ENCODE assay signal across 9 mouse cellular contexts in genomic region chr6:71909384-71909783, GRCm38 (mm10). TPM values are rescaled to one million over a fixed set of nuclear protein-coding genes. Genes with fewer than 3 reads are reported as not detected.
DNase-seq lines count a peak whose midpoint lies in the region; ATAC-seq and TF ChIP-seq lines count a peak whose summit lies in the region.
"Had no signal": no experiment of that assay in that cellular context is flagged by ENCODE, and none has a peak within 500 bp of the region (broad histone marks: within the 10 kb centered on the region; RNA-seq: fewer than 3 reads in every experiment).

No protein-coding gene starts in this region.

- H3K27ac ChIP-seq in left cerebral cortex, adult 2 months: peak overlapping the region; percentile 100
- 0 out of 2 replicates have a peak overlapping the region, but pooled peaks have one; percentile 44 for H3K27ac ChIP-seq in embryonic facial prominence, embryonic 14.5 days (replicated peaks; ENCODE audit: low read depth, low read length)
- H3K27ac ChIP-seq in intestine, embryonic 15.5 days: no peak overlapping the region
- H3K27ac ChIP-seq in neural tube, embryonic 12.5 days: no peak overlapping the region

- ATAC-seq in embryonic facial prominence, embryonic 14.5 days (ENCODE audit: low read depth): no peak; the same call in 1 of the 2 replicates
- no peak; the same call in 1 of the 2 replicates for ATAC-seq in intestine, embryonic 15.5 days
- peak; percentile 49 for ATAC-seq in neural tube, embryonic 12.5 days (ENCODE audit: low FRiP score, low read depth)

- H3K4me2 ChIP-seq in embryonic facial prominence, embryonic 14.5 days (ENCODE audit: low read depth, low read length): peak overlapping the region; percentile 85
- peak overlapping the region; percentile 63 for H3K4me2 ChIP-seq in intestine, embryonic 15.5 days (replicated peaks)
- peak overlapping the region; percentile 83 for H3K4me2 ChIP-seq in neural tube, embryonic 12.5 days (replicated peaks)

- H3K27me3 ChIP-seq in embryonic facial prominence, embryonic 14.5 days (replicated peaks; ENCODE audit: control insufficient read depth, insufficient read depth, low read length): no peaks in the 10 kb centered on the region
- H3K27me3 ChIP-seq in intestine, embryonic 15.5 days (replicated peaks): no peaks in the 10 kb centered on the region
- H3K27me3 ChIP-seq in neural tube, embryonic 12.5 days (replicated peaks): no peaks in the 10 kb centered on the region

- H3K9ac ChIP-seq in embryonic facial prominence, embryonic 14.5 days (ENCODE audit: low read depth, low read length): peak overlapping the region; percentile 77
- H3K9ac ChIP-seq in intestine, embryonic 15.5 days: peak overlapping the region; percentile 67; the same call in 1 of the 2 replicates
- peak overlapping the region; percentile 70; the same call in 1 of the 2 replicates for H3K9ac ChIP-seq in neural tube, embryonic 12.5 days

- H3K4me3 ChIP-seq in left cerebral cortex, adult 2 months: peak overlapping the region; percentile 68
- peak overlapping the region; percentile 87 for H3K4me3 ChIP-seq in embryonic facial prominence, embryonic 14.5 days (ENCODE audit: low read depth, low read length)
- peak overlapping the region; percentile 60 for H3K4me3 ChIP-seq in intestine, embryonic 15.5 days (replicated peaks)
- peak overlapping the region; percentile 75 for H3K4me3 ChIP-seq in neural tube, embryonic 12.5 days

- H3K9me3 ChIP-seq in embryonic facial prominence, embryonic 14.5 days (ENCODE audit: control insufficient read depth, low read length): no peaks in the 10 kb centered on the region
- H3K9me3 ChIP-seq in intestine, embryonic 15.5 days: no peaks in the 10 kb centered on the region
- no peaks in the 10 kb centered on the region for H3K9me3 ChIP-seq in neural tube, embryonic 12.5 days

- no peak for DNase-seq in left cerebral cortex, adult 2 months (ENCODE audit: extremely low spot score in 1 of 2, low spot score in 2 of 2)
- DNase-seq in left cerebral cortex, postnatal 36 days (ENCODE audit: low spot score in 2 of 2): no peak
- DNase-seq in embryonic facial prominence, embryonic 14.5 days (ENCODE audit: low spot score): no peak
- no peak for DNase-seq in frontal cortex, postnatal 10 days (ENCODE audit: low spot score in 2 of 2)
- no peak for DNase-seq in urinary bladder, postnatal 14 days (ENCODE audit: low spot score)
- DNase-seq in right cerebral cortex, postnatal 25 days: no peak
- DNase-seq: adrenal gland, postnatal 10 days had no signal

- no peak for TF ChIP-seq CTCF in left cerebral cortex, adult 2 months (IDR thresholded peaks at IDR 0.05)

- peaks cover 13% of the 10 kb centered on the region for H3K4me1 ChIP-seq in embryonic facial prominence, embryonic 14.5 days (ENCODE audit: control insufficient read depth, insufficient read depth, low read length)
- H3K4me1 ChIP-seq in intestine, embryonic 15.5 days (replicated peaks): peaks cover 15% of the 10 kb centered on the region; the same call in 1 of the 2 replicates
- peaks cover 11% of the 10 kb centered on the region; the same call in 1 of the 2 replicates for H3K4me1 ChIP-seq in neural tube, embryonic 12.5 days

- intact Hi-C loops in left cerebral cortex, adult 2 months (cut with DNase I): loop anchor here (10.0 kb wide), 1 partner anchor 425 kb away; no protein-coding TSS in a partner anchor
- intact Hi-C loops in left cerebral cortex, postnatal 36 days (cut with DNase I): no loop called here

- peaks cover 34% of the 10 kb centered on the region for H3K36me3 ChIP-seq in embryonic facial prominence, embryonic 14.5 days (ENCODE audit: control insufficient read depth, insufficient read depth, low read length)
- H3K36me3 ChIP-seq in intestine, embryonic 15.5 days: peaks cover 8% of the 10 kb centered on the region; the same call in 1 of the 2 replicates
- H3K36me3 ChIP-seq in neural tube, embryonic 12.5 days: peaks cover 26% of the 10 kb centered on the region

- WGBS in embryonic facial prominence, embryonic 14.5 days: 25% methylated on average over 10 of the region's 10 CpGs
- WGBS in intestine, embryonic 15.5 days: 19% methylated on average over 10 of the region's 10 CpGs
- WGBS in neural tube, embryonic 12.5 days: 29% methylated on average over 10 of the region's 10 CpGs

RNA-seq across cellular contexts. Expression of gene Polr1a, which starts 0.5 kb away (rescaled TPM):
- 10 to 100 TPM; 31.8 to 31.9 TPM for total RNA-seq in left cerebral cortex, adult 2 months (2021)
- 10 to 100 TPM; 27.0 to 33.3 TPM for total RNA-seq in left cerebral cortex, postnatal 36 days (2021)
- 28.9 and 31.5 TPM in 2 replicates for polyA plus RNA-seq in embryonic facial prominence, embryonic 14.5 days (2014; fragmentation: Nextera tagmentation; extraction: Ambion mirVana)
- polyA plus RNA-seq in intestine, embryonic 15.5 days (2015; fragmentation: Nextera tagmentation; extraction: Ambion mirVana): 30.2 and 30.8 TPM in 2 replicates
- polyA plus RNA-seq in neural tube, embryonic 12.5 days (2016; fragmentation: Nextera tagmentation; extraction: Ambion mirVana): 26.7 and 28.9 TPM in 2 replicates

RNA-seq across cellular contexts. Expression of gene Ptcd3, which starts 0.8 kb away (rescaled TPM):
- 10 to 100 TPM; 74.3 to 74.8 TPM for total RNA-seq in left cerebral cortex, adult 2 months (2021)
- total RNA-seq in left cerebral cortex, postnatal 36 days (2021): 10 to 100 TPM; 62.2 to 76.6 TPM
- 84.6 and 92.6 TPM in 2 replicates for polyA plus RNA-seq in embryonic facial prominence, embryonic 14.5 days (2014; fragmentation: Nextera tagmentation; extraction: Ambion mirVana)
- polyA plus RNA-seq in intestine, embryonic 15.5 days (2015; fragmentation: Nextera tagmentation; extraction: Ambion mirVana): 104 TPM in 2 replicates
- polyA plus RNA-seq in neural tube, embryonic 12.5 days (2016; fragmentation: Nextera tagmentation; extraction: Ambion mirVana): 98.1 and 112 TPM in 2 replicates

Comparison
In these comparisons a context has a peak if more than half of its experiments do, and no peak if none do; other contexts are left out.
1. H3K27ac ChIP-seq: peak in left cerebral cortex, adult 2 months (single experiment) and embryonic facial prominence, embryonic 14.5 days (single experiment); none in intestine, embryonic 15.5 days (single experiment) and neural tube, embryonic 12.5 days (single experiment).
2. Peak in every context shown above with its lines, with median percentiles within 50 percentile points of each other: H3K4me3 ChIP-seq, H3K4me2 ChIP-seq and H3K9ac ChIP-seq.